Mouse (Mus musculus) CH12.LX (cell line): ENCODE data around the gene Rasgrp2.

Experiments used
- CTCF ChIP-seq, 2 experiments: IDR thresholded peaks in 1 of 2; conservative IDR thresholded peaks in 1 of 2; 2 replicates each; pipeline ENCODE4 v1.5.1; 2011 to 2012; ENCODE audit warnings: low read depth in 2 of 2, low read length in 2 of 2, improper control_type of control experiment in 1 of 2, inconsistent platforms in 1 of 2, mild to moderate bottlenecking in 1 of 2, moderate library complexity in 1 of 2
- E2F4 ChIP-seq: IDR thresholded peaks from 2 replicates; pipeline ENCODE4 v1.6.1; 2011; ENCODE audit warnings: low read depth, low read length, improper control_type of control experiment; ENCODE audit not compliant: insufficient replicate concordance
- EP300 ChIP-seq: IDR thresholded peaks from 2 replicates; pipeline ENCODE4 v1.6.1; 2011; ENCODE audit warnings: low read length, improper control_type of control experiment
- GABPA ChIP-seq: IDR thresholded peaks from 2 replicates; pipeline ENCODE4 v1.6.1; 2012; ENCODE audit warnings: low read depth, low read length, improper control_type of control experiment, inconsistent platforms; ENCODE audit not compliant: insufficient replicate concordance
- TCF12 ChIP-seq: IDR thresholded peaks from 2 replicates; pipeline ENCODE4 v1.6.1; 2014; ENCODE audit warnings: low read depth, mild to moderate bottlenecking, inconsistent platforms, low read length, improper control_type of control experiment

DNA sequence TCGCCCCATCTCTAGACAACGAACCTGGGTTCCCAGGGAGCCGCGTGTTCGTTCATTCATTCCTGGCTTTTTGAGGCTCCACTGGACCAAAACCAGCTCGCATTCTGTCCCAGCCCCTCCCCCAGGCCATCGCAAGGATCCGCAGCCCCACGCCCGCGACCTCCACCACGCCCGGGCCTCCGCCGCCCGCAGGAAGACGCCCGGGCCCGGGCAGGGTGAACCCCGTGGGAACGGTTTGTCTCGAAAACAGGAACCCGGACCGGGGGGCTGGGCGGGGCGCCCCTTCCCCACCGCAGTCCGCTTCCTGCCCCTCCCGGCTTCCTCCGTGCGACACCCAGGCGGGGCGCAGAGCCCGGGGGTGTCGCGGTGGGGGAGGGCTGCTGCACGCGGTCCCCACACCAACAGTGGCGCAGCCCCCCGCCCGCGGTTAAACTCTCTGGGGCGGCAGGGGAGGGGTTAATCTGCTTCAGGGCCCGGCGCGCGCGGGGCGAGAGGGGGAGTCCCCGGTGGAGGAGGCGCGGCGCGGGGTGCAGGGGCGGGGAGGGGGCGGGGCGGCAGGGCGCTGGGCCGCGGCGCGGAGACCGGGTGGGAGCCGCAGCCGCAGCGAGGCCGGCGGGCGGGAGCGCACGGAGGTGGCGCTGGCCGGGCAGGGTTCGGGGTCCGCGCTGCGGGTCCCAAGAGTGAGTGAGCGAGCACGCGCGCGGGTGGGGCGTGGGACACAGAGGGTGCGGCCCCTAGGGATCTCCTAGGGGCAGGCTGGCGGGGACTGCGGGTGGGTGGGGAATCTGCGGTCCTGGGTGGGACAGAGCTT is at the start of gene Rasgrp2:
- no peak for TF ChIP-seq GABPA
- TF ChIP-seq EP300, result peak; percentile 29; the same call in 1 of the 2 replicates
- no peak for TF ChIP-seq CTCF (conservative IDR thresholded peaks at IDR 0.05 in 1 of 2, IDR thresholded peaks at IDR 0.05 in 1 of 2; ENCODE audit: low read depth in 2 of 2, low read length in 2 of 2)
- TF ChIP-seq TCF12, result peak; percentile 45; the same call in 1 of the 2 replicates
- no peak for TF ChIP-seq E2F4
